Mouse (Mus musculus) kidney, embryonic 16.5 days (tissue): Measurements from ENCODE around the gene Zbtb5. TPM values are rescaled to one million over a fixed set of nuclear protein-coding genes. Genes with fewer than 3 reads are reported as not detected.

Experiments used
- polyA plus RNA-seq: library from polyadenylated mRNA; unstranded; fragments of >200 nt; fragmentation: Nextera tagmentation; extraction: Ambion mirVana; gene quantifications from 2 replicates; pipeline ENCODE4 v1.2.1, GENCODE M21; 2015

Gene Zbtb5
- polyA plus RNA-seq, 1 experiment from 2014 or later: 25.2 TPM

Other genes with a start within 250 kb of the Zbtb5 start
- gene Grhpr, start 31.0 kb downstream of the Zbtb5 start, polyA plus RNA-seq: 115 and 124 TPM in 2 replicates
- gene Polr1e, start 6.2 kb upstream of the Zbtb5 start, polyA plus RNA-seq: 39.9 and 43.0 TPM in 2 replicates
- 17.9 and 19.2 TPM in 2 replicates for gene Fbxo10, start 72.2 kb upstream of the Zbtb5 start, polyA plus RNA-seq
- 238 and 253 TPM in 2 replicates for gene Tomm5, start 95.7 kb upstream of the Zbtb5 start, polyA plus RNA-seq
- gene Frmpd1, start 172.5 kb upstream of the Zbtb5 start, polyA plus RNA-seq: 0.30 and 0.41 TPM in 2 replicates